Mouse (Mus musculus): ENCODE data around the gene Nrsn1. TPM values are rescaled to one million over a fixed set of nuclear protein-coding genes. Genes with fewer than 3 reads are reported as not detected.

Nrsn1 gene
- 0.10 and 0.11 TPM in 2 replicates for polyA plus RNA-seq (2015; fragmentation: Nextera tagmentation; extraction: Ambion mirVana)

DNA sequence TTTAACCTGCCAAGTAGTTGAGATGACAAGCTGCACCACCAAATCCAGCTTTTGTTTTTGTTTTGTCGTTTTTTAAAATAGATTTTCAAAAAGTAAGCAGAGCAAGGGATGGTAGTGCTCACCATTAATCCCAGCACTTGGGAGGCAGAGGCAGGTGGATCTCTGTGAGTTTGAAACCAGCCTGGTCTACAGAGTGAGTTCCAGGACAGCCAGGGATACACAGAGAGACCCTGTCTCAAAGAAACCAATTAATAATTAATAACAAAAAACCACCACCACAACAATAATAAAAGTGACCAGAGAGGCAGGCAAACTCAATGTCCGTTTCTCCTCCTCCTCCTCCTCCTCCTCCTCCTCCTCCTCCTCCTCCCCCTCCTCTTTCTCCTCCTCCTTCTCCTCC, at the start of gene Nrsn1:
Nrsn1 (minus strand) TSS at position 101 of the 400 bp plus-strand sequence.

Other genes with a start within 250 kb of the Nrsn1 start
- gene Dcdc2a, start 214.5 kb downstream of the Nrsn1 start, polyA plus RNA-seq (2015; fragmentation: Nextera tagmentation; extraction: Ambion mirVana), result 0.33 TPM in 1 of 2 replicates, not detected in the other